Mouse (Mus musculus) kidney, embryonic 16.5 days (tissue): ENCODE results near the gene Nanos3. TPM values are rescaled to one million over a fixed set of nuclear protein-coding genes. Genes with fewer than 3 reads are reported as not detected.

Experiments used
- ATAC-seq: fragments of 200-750 bp; cut with Nextera tagmentation; 2 replicates; pipeline ENCODE4 v1.8.0; 2017; ENCODE audit warnings: moderate TSS enrichment; ENCODE audit not compliant: low FRiP score, low TSS enrichment
- H3K27ac ChIP-seq: fragments of 300-500 bp; sonication (generic); 2 replicates; pipeline ENCODE4 v1.5.1; 2014; ENCODE audit warnings: low read length
- H3K27me3 ChIP-seq: fragments of 300-500 bp; sonication (generic); 2 replicates; pipeline ENCODE4 v1.6.1; 2014; ENCODE audit warnings: low read length, control low read depth, mixed read lengths; ENCODE audit not compliant: insufficient read depth
- H3K36me3 ChIP-seq: fragments of 300-500 bp; sonication (generic); 2 replicates; pipeline ENCODE4 v1.6.1; 2014; ENCODE audit warnings: low read length, control low read depth, mixed read lengths; ENCODE audit not compliant: insufficient read depth
- H3K4me1 ChIP-seq: fragments of 300-500 bp; sonication (generic); 2 replicates; pipeline ENCODE4 v1.6.1; 2014; ENCODE audit warnings: low read length, control low read depth, mixed read lengths; ENCODE audit not compliant: insufficient read depth
- H3K4me2 ChIP-seq: fragments of 300-500 bp; sonication (generic); replicated peaks from 2 replicates; pipeline ENCODE4 v1.6.1; 2014; ENCODE audit warnings: low read depth, low read length
- H3K4me3 ChIP-seq: fragments of 300-500 bp; sonication (generic); 2 replicates; pipeline ENCODE4 v1.5.1; 2014; ENCODE audit warnings: mild to moderate bottlenecking, low read length
- H3K9ac ChIP-seq: fragments of 300-500 bp; sonication (generic); replicated peaks from 2 replicates; pipeline ENCODE4 v1.6.1; 2014; ENCODE audit warnings: low read length
- H3K9me3 ChIP-seq: fragments of 300-500 bp; sonication (generic); 2 replicates; pipeline ENCODE4 v1.6.1; 2016; ENCODE audit warnings: low read length, control low read depth
- WGBS: fragments of 180-500 bp; shearing (Covaris S2); extraction: QIAGEN DNeasy Blood & Tissue Kit; methylation state at CpG from one replicate; pipeline ENCODE4 v1.1.7; 2014; 5-methylcytosine and 5-hydroxymethylcytosine counted together
- polyA plus RNA-seq: library from polyadenylated mRNA; unstranded; fragments of >200 nt; fragmentation: Nextera tagmentation; extraction: Ambion mirVana; gene quantifications from 2 replicates; pipeline ENCODE4 v1.2.1, GENCODE M21; 2015

The Nanos3 gene
- polyA plus RNA-seq, 1 experiment from 2014 or later = 2.6 TPM

DNA sequence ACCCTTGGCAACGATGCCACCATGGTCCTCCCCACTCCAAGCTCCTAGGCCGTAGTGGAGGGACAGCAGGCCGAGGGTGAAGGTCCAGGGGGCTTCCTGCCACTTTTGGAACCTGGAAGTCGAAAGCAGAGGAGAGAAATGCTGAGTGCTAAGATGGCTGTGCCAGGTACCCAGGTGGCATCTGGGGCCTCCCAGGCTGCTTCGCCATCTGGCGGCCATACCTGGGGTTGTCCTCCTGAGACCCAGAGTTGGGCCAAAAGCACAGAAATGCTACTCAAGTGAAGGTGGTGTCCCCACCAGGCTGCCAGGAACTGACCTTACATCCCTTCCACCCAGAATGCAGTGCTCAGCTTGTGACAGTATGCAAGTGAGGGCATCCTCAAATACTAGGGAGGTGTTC, 11.2 kb downstream of the Nanos3 start:
- 88% methylated on average over 6 of the region's 6 CpGs for WGBS
- Histone ChIP-seq H3K4me1 (peaks cover 19% of the 10 kb centered on the region), H3K27me3 (no peaks in the 10 kb centered on the region), H3K4me3 (no peak overlapping the region), H3K36me3 (peaks cover 33% of the 10 kb centered on the region), H3K9ac (no peak overlapping the region), H3K9me3 (no peaks in the 10 kb centered on the region), H3K27ac (no peak overlapping the region), H3K4me2 (no peak overlapping the region)
- ATAC-seq = no peak

DNA sequence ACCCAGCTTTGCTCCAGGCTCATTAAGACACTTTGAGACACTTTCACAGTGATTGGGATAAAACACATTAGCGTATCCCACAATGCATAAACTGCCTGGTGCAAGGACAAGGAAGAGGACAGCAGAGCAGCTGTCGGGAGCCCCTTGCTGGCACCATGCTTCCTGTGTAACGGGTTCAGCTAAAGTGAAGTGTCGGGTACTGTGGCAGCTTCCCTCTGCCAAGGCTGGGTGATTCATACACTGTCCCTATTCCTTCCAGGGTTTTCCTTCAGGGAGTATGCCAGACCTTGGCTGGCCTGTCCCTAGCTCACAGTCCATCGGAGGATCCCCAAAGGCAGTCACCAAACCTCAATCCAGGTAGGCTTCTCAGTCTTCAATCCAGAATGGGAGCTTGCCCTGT, 14.9 kb downstream of the Nanos3 start:
- H3K36me3 ChIP-seq = peaks cover 31% of the 10 kb centered on the region
- no peaks in the 10 kb centered on the region for H3K9me3 ChIP-seq
- H3K27ac ChIP-seq = no peak overlapping the region
- no peak for ATAC-seq
- no peak overlapping the region for H3K9ac ChIP-seq
- no peaks in the 10 kb centered on the region for H3K27me3 ChIP-seq
- H3K4me1 ChIP-seq = no peaks in the 10 kb centered on the region
- no peak overlapping the region for H3K4me3 ChIP-seq
- 87% methylated on average over 5 of the region's 5 CpGs for WGBS
- no peak overlapping the region for H3K4me2 ChIP-seq

- Histone ChIP-seq H3K4me2 (no peak overlapping the region), H3K9ac (no peak overlapping the region), H3K36me3 (peaks cover 18% of the 10 kb centered on the region), H3K27me3 (no peaks in the 10 kb centered on the region), H3K4me3 (no peak overlapping the region), H3K27ac (no peak overlapping the region), H3K4me1 (no peaks in the 10 kb centered on the region), H3K9me3 (no peaks in the 10 kb centered on the region)
- ATAC-seq = no peak
- 96% methylated on average over 2 of the region's 2 CpGs for WGBS
Observed at GRCm38 (mm10) chr8:84167696-84168095, 17.3 kb downstream of the Nanos3 start.

- Histone ChIP-seq H3K27ac (no peak overlapping the region), H3K9me3 (no peaks in the 10 kb centered on the region), H3K36me3 (no peaks in the 10 kb centered on the region), H3K4me1 (no peaks in the 10 kb centered on the region), H3K9ac (no peak overlapping the region), H3K27me3 (no peaks in the 10 kb centered on the region), H3K4me2 (no peak overlapping the region), H3K4me3 (no peak overlapping the region)
- 94% methylated on average over 4 of the region's 4 CpGs for WGBS
- 0 out of 2 replicates have a peak, but pooled peaks have one; percentile 27 for ATAC-seq
Observed at GRCm38 (mm10) chr8:84157620-84158019, 27.4 kb downstream of the Nanos3 start.

DNA sequence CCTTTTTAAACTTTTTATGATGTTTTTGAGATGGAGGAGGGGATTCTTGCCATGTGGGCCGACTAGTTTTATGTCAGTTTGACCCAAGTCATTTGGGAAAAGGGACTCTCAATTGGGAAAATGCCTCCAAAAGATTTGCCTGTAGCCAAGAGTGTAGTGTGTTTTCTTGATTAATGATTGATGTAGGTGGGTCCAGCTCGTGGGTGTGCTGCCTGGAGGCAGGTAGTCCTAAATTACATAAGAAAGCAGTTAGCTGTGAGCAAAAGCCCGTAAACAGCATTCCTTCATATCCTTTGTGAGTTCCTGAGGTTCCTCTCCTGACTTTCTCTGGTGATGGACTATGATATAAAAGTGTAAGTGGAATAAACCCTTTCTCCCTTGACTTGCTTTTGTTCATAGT, 35.8 kb downstream of the Nanos3 start:
- H3K27me3 ChIP-seq = no peaks in the 10 kb centered on the region
- H3K4me2 ChIP-seq = no peak overlapping the region
- H3K4me1 ChIP-seq = peaks cover 19% of the 10 kb centered on the region
- ATAC-seq = no peak
- H3K9me3 ChIP-seq = no peaks in the 10 kb centered on the region
- 0 out of 2 replicates have a peak, but pooled peaks cover 4% of the 10 kb centered on the region for H3K36me3 ChIP-seq
- H3K4me3 ChIP-seq = no peak overlapping the region
- no peak overlapping the region for H3K9ac ChIP-seq
- H3K27ac ChIP-seq = peak overlapping the region; percentile 48; the same call in 1 of the 2 replicates
- WGBS = 34% methylated on average over 3 of the region's 3 CpGs

- Histone ChIP-seq H3K4me3 (peak overlapping the region; percentile 74; the same call in 1 of the 2 replicates), H3K27ac (0 out of 2 replicates have a peak overlapping the region, but pooled peaks have one; percentile 35), H3K4me2 (peak overlapping the region; percentile 78), H3K27me3 (no peaks in the 10 kb centered on the region), H3K36me3 (peaks cover 11% of the 10 kb centered on the region), H3K4me1 (peaks cover 19% of the 10 kb centered on the region), H3K9ac (peak overlapping the region; percentile 89; the same call in 1 of the 2 replicates), H3K9me3 (no peaks in the 10 kb centered on the region)
- WGBS = 85% methylated on average over 5 of the region's 5 CpGs
- ATAC-seq = no peak
Observed at GRCm38 (mm10) chr8:84148531-84148850, 36.5 kb downstream of the Nanos3 start.

DNA sequence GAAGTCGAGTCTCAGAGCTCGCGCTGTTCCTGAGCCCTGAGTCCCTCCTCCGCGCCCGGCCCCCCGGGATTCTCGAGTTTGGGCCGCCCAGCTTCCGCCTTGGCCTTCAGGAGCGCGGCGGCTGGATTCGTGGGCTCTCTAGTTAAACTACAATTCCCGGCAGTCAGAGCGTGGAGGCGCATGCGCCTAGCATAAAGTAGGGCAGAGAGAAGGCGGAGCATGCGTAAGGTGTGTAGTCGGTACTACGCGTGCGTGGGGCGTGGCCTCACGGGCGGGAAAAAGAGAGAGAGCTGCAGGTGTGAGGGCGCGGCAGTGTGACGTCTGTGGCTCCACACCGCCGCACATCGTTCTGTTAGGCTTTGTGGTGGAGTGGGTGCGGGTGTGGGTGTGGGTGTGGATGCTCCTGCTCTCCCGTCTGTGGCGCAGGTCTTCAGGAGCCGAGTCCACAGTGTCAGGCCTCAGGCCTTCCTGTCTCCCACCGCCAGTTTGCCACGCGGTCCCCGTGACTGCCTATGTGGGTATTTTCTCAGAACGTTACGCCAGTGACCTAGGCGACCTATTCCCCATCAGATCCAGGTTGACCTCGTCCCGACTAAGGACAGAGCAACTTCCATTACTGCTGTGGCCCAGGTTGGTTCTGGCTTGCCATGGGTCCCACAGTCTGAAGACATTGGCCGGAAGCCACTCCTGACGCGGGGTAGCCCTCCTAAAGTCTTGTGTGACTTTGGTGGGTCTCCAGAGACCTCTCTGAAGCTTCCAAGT, 37.1 kb downstream of the Nanos3 start, which contains the start of the genes Cc2d1a and 4930432K21Rik:
Gene Cc2d1a (minus strand): TSS at position 168 of the 762 bp plus-strand sequence.
Gene 4930432K21Rik (plus strand): TSS at position 257 of the 762 bp plus-strand sequence.
- H3K27ac ChIP-seq = peak within 1 kb of the TSS; percentile 48; the same call in 1 of the 2 replicates

GRCm38 (mm10) chr8:84147324-84147766, 37.7 kb downstream of the Nanos3 start:
- 7% methylated on average over 14 of the region's 14 CpGs for WGBS
- H3K27me3 ChIP-seq = no peaks in the 10 kb centered on the region

More for the DNA sequence above, 37.1 kb downstream of the Nanos3 start, which contains the start of the genes Cc2d1a and 4930432K21Rik:
- peaks cover 19% of the 10 kb centered on the region for H3K4me1 ChIP-seq
- peak within 1 kb of the TSS; percentile 89 for H3K9ac ChIP-seq
- H3K4me3 ChIP-seq = peak within 1 kb of the TSS; percentile 74
- peak; percentile 95 for ATAC-seq
- H3K36me3 ChIP-seq = peaks cover 16% of the 10 kb centered on the region
- peak within 1 kb of the TSS; percentile 78 for H3K4me2 ChIP-seq
- 16% methylated on average over 49 of the region's 49 CpGs for WGBS
- no peaks in the 10 kb centered on the region for H3K9me3 ChIP-seq
- no peaks in the 10 kb centered on the region for H3K27me3 ChIP-seq

GRCm38 (mm10) chr8:84144636-84145245, 40.3 kb downstream of the Nanos3 start:
- H3K27me3 ChIP-seq = no peaks in the 10 kb centered on the region
- no peak overlapping the region for H3K27ac ChIP-seq
- no peak overlapping the region for H3K4me3 ChIP-seq
- WGBS = 85% methylated on average over 8 of the region's 8 CpGs
- ATAC-seq = no peak
- no peak overlapping the region for H3K4me2 ChIP-seq
- H3K9me3 ChIP-seq = no peaks in the 10 kb centered on the region
- H3K36me3 ChIP-seq = peaks cover 44% of the 10 kb centered on the region
- no peak overlapping the region for H3K9ac ChIP-seq
- H3K4me1 ChIP-seq = peaks cover 19% of the 10 kb centered on the region

More at GRCm38 (mm10) chr8:84147324-84147766, 37.7 kb downstream of the Nanos3 start:
- Histone ChIP-seq H3K27ac (peak overlapping the region; percentile 39; the same call in 1 of the 2 replicates), H3K4me2 (peak overlapping the region; percentile 78), H3K9ac (peak overlapping the region; percentile 89), H3K9me3 (no peaks in the 10 kb centered on the region), H3K4me3 (peak overlapping the region; percentile 74), H3K36me3 (peaks cover 22% of the 10 kb centered on the region), H3K4me1 (peaks cover 19% of the 10 kb centered on the region)
- no peak for ATAC-seq
